Mouse (Mus musculus) liver, postnatal 0 days (tissue): ENCODE measurements around the gene Itfg2. TPM values are rescaled to one million over a fixed set of nuclear protein-coding genes. Genes with fewer than 3 reads are reported as not detected.

Experiments
- ATAC-seq: fragments of 200-750 bp; cut with Nextera tagmentation; 2 replicates; pipeline ENCODE4 v1.8.0; 2017; ENCODE audit warnings: mild to moderate bottlenecking, moderate library complexity
- DNase-seq: peaks from one replicate; pipeline ENCODE4 v3.0.0-alpha.2; 2016
- H3K27ac ChIP-seq: fragments of 300-500 bp; sonication (generic); 2 replicates; pipeline ENCODE4 v1.5.1; 2014; ENCODE audit warnings: antibody characterized with exemption, moderate library complexity, mild to moderate bottlenecking, low read depth
- H3K27me3 ChIP-seq: fragments of 300-500 bp; sonication (generic); 2 replicates; pipeline ENCODE4 v1.6.1; 2014; ENCODE audit warnings: low read length, control low read depth, mixed read lengths; ENCODE audit not compliant: insufficient read depth
- H3K36me3 ChIP-seq: fragments of 300-500 bp; sonication (generic); replicated peaks from 2 replicates; pipeline ENCODE4 v1.6.1; 2014; ENCODE audit warnings: mild to moderate bottlenecking, control low read depth, low read length, moderate library complexity, mixed read lengths; ENCODE audit not compliant: insufficient read depth
- H3K4me1 ChIP-seq: fragments of 300-500 bp; sonication (generic); 2 replicates; pipeline ENCODE4 v1.6.1; 2014; ENCODE audit warnings: antibody characterized with exemption, mild to moderate bottlenecking, control low read depth; ENCODE audit not compliant: insufficient read depth
- H3K4me2 ChIP-seq: fragments of 300-500 bp; sonication (generic); 2 replicates; pipeline ENCODE4 v1.6.1; 2014; ENCODE audit warnings: low read depth, mild to moderate bottlenecking, low read length, moderate library complexity, mixed read lengths
- H3K4me3 ChIP-seq: fragments of 300-500 bp; sonication (generic); 2 replicates; pipeline ENCODE4 v1.5.1; 2014; ENCODE audit warnings: low read depth, low read length
- H3K9ac ChIP-seq: fragments of 300-500 bp; sonication (generic); replicated peaks from 2 replicates; pipeline ENCODE4 v1.6.1; 2014; ENCODE audit warnings: mild to moderate bottlenecking, moderate library complexity
- H3K9me3 ChIP-seq: fragments of 300-500 bp; sonication (generic); 2 replicates; pipeline ENCODE4 v1.6.1; 2016; ENCODE audit warnings: mild to moderate bottlenecking, control low read depth, low read length, mixed read lengths
- CTCF ChIP-seq: sonication (generic); IDR thresholded peaks from 2 replicates; pipeline ENCODE4 v1.5.1; 2016; ENCODE audit warnings: antibody characterized with exemption, low read depth
- EP300 ChIP-seq: IDR thresholded peaks from 2 replicates; pipeline ENCODE4 v1.6.1; 2016; ENCODE audit warnings: antibody characterized with exemption, low read depth, mild to moderate bottlenecking
- WGBS: fragments of 180-500 bp; shearing (Covaris S2); extraction: QIAGEN DNeasy Blood & Tissue Kit; methylation state at CpG from one replicate; pipeline ENCODE4 v1.1.7; 2014; ENCODE audit not compliant: insufficient replicate concordance; 5-methylcytosine and 5-hydroxymethylcytosine counted together
- polyA plus RNA-seq: library from polyadenylated mRNA; unstranded; fragments of >200 nt; fragmentation: Nextera tagmentation; extraction: Ambion mirVana; gene quantifications from 2 replicates; pipeline ENCODE4 v1.2.1, GENCODE M21; 2015

The Itfg2 gene
- polyA plus RNA-seq, 1 experiment from 2014 or later, result 7.7 TPM

DNA sequence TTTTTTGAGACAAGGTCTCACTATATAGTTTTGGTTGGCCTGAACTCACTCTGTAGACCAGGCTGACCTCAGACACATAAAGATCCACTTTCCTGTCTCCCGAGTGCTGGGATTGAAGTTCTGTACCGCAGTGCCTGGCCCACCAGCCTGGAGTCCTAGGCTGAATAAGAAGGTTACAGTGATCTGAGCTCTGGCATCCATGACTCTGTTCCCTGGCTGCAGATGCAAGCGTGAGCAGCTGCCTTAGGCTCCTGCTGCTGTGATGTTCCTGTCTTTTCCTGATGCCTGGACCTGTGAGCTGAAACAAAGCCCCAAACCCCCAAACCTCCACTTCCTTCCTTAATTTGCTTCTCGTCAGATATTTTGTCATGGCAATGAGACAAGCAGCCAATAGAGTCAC lies 40.3 kb upstream of the Itfg2 start:
- Histone ChIP-seq H3K36me3 (no peaks in the 10 kb centered on the region), H3K4me3 (no peak overlapping the region), H3K4me1 (peaks cover 4% of the 10 kb centered on the region), H3K9me3 (no peaks in the 10 kb centered on the region), H3K27me3 (no peaks in the 10 kb centered on the region), H3K27ac (no peak overlapping the region), H3K4me2 (no peak overlapping the region), H3K9ac (no peak overlapping the region)
- TF ChIP-seq CTCF (no peak), EP300 (no peak)
- WGBS, result 64% methylated on average over 4 of the region's 4 CpGs
- ATAC-seq (no peak), DNase-seq (no peak)

DNA sequence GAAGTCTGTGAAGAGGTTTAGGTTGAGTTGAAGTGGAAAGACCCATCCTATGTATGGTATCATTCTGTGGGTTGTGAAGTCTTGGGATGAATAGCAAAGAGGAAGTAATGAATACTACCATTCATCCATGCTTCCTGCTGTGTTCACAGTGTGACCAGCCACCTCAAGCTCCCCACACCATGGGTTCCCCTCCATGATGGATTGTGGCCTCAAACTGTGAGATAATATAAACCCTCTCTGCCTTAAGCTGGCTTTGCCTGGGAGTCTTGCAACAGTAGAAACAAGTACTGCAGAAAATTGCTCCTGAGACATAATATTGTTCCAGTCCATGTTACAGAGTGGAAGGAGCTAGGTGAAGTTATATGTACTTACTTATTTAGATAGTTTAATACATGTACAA lies 36.9 kb upstream of the Itfg2 start:
- H3K36me3 ChIP-seq, result no peaks in the 10 kb centered on the region
- ATAC-seq (no peak), DNase-seq (no peak)
- no peak overlapping the region for H3K9ac ChIP-seq
- no peak overlapping the region for H3K27ac ChIP-seq
- TF ChIP-seq CTCF, result no peak
- TF ChIP-seq EP300, result no peak
- H3K4me1 ChIP-seq, result peaks cover 2% of the 10 kb centered on the region
- no peak overlapping the region for H3K4me3 ChIP-seq
- no peak overlapping the region for H3K4me2 ChIP-seq
- no peaks in the 10 kb centered on the region for H3K9me3 ChIP-seq
- H3K27me3 ChIP-seq, result no peaks in the 10 kb centered on the region

GRCm38 (mm10) chr6:128460729-128461503 lies 36.2 kb upstream of the Itfg2 start:
- ATAC-seq, result no peak
- TF ChIP-seq EP300 (no peak), CTCF (no peak)
- Histone ChIP-seq H3K9me3 (no peaks in the 10 kb centered on the region), H3K27me3 (no peaks in the 10 kb centered on the region), H3K9ac (no peak overlapping the region), H3K4me1 (no peaks in the 10 kb centered on the region), H3K4me2 (no peak overlapping the region), H3K4me3 (no peak overlapping the region), H3K27ac (no peak overlapping the region), H3K36me3 (no peaks in the 10 kb centered on the region)
- WGBS, result 77% methylated on average over 14 of the region's 14 CpGs
- DNase-seq, result no peak

GRCm38 (mm10) chr6:128460321-128460720 lies 35.6 kb upstream of the Itfg2 start:
- H3K4me2 ChIP-seq, result no peak overlapping the region
- 33% methylated on average over 2 of the region's 2 CpGs for WGBS
- H3K4me3 ChIP-seq, result no peak overlapping the region
- no peaks in the 10 kb centered on the region for H3K36me3 ChIP-seq
- no peak overlapping the region for H3K27ac ChIP-seq
- TF ChIP-seq EP300, result no peak
- TF ChIP-seq CTCF, result no peak
- ATAC-seq (no peak), DNase-seq (no peak)
- no peaks in the 10 kb centered on the region for H3K9me3 ChIP-seq
- H3K9ac ChIP-seq, result no peak overlapping the region
- H3K27me3 ChIP-seq, result no peaks in the 10 kb centered on the region
- no peaks in the 10 kb centered on the region for H3K4me1 ChIP-seq

DNA sequence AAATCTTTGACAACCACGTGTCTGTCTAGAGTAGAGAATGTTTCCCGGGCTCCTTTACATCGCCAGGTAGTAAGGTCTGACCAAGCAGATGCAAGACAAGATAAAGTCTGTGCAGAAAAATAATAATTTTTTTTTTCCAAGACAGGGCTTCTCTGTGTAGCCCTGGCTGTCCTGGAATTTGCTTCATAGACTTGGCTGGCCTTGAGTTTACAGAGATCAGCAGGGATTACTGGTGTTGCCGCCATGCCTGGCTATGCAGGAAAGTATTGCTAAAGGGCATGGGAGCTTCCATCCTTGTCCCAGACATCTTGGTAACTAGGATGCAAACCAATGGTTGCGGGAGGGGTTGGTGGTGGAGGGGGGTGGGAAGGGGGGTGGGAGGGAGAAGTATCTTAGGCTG lies 32.5 kb upstream of the Itfg2 start:
- no peaks in the 10 kb centered on the region for H3K4me1 ChIP-seq
- DNase-seq (no peak), ATAC-seq (no peak)
- WGBS, result 70% methylated on average over 5 of the region's 5 CpGs
- H3K4me2 ChIP-seq, result no peak overlapping the region
- no peak overlapping the region for H3K4me3 ChIP-seq
- H3K9ac ChIP-seq, result no peak overlapping the region
- no peak for TF ChIP-seq CTCF
- TF ChIP-seq EP300, result no peak
- H3K27me3 ChIP-seq, result no peaks in the 10 kb centered on the region
- no peaks in the 10 kb centered on the region for H3K9me3 ChIP-seq
- H3K36me3 ChIP-seq, result no peaks in the 10 kb centered on the region
- H3K27ac ChIP-seq, result no peak overlapping the region

- Histone ChIP-seq H3K36me3 (no peaks in the 10 kb centered on the region), H3K9ac (no peak overlapping the region), H3K4me3 (no peak overlapping the region), H3K4me1 (no peaks in the 10 kb centered on the region), H3K27ac (no peak overlapping the region), H3K4me2 (no peak overlapping the region), H3K9me3 (no peaks in the 10 kb centered on the region), H3K27me3 (no peaks in the 10 kb centered on the region)
- 69% methylated on average over 12 of the region's 12 CpGs for WGBS
- DNase-seq (no peak), ATAC-seq (no peak)
- no peak for TF ChIP-seq CTCF
- TF ChIP-seq EP300, result no peak
Observed at GRCm38 (mm10) chr6:128455835-128456605, 31.3 kb upstream of the Itfg2 start.
